Mouse (Mus musculus): Measurements from ENCODE around the gene Smyd3. TPM values are rescaled to one million over a fixed set of nuclear protein-coding genes. Genes with fewer than 3 reads are reported as not detected.

Gene Smyd3
- polyA plus RNA-seq, 1 experiment from 2014 or later, result 13.7 TPM

- Histone ChIP-seq H3K4me2 (no peak overlapping the region), H3K36me3 (ENCODE audit: poor library complexity, severe bottlenecking) (no peaks in the 10 kb centered on the region), H3K9ac (no peak overlapping the region), H3K27ac (no peak overlapping the region), H3K4me1 (no peaks in the 10 kb centered on the region), H3K4me3 (no peak overlapping the region), H3K27me3 (no peaks in the 10 kb centered on the region), H3K9me3 (replicated peaks) (no peaks in the 10 kb centered on the region)
- no peak for ATAC-seq
- WGBS, result 77% methylated on average over 13 of the region's 13 CpGs
Observed at GRCm38 (mm10) chr1:179510546-179511340, 7.1 kb downstream of the Smyd3 start.

GRCm38 (mm10) chr1:179506530-179507315, 11.1 kb downstream of the Smyd3 start:
- no peak overlapping the region for H3K27ac ChIP-seq
- no peak overlapping the region for H3K4me2 ChIP-seq
- no peaks in the 10 kb centered on the region for H3K9me3 ChIP-seq (replicated peaks)
- H3K9ac ChIP-seq, result no peak overlapping the region
- ATAC-seq, result no peak
- no peaks in the 10 kb centered on the region for H3K4me1 ChIP-seq
- 70% methylated on average over 9 of the region's 9 CpGs for WGBS
- H3K27me3 ChIP-seq, result no peaks in the 10 kb centered on the region
- no peak overlapping the region for H3K4me3 ChIP-seq
- no peaks in the 10 kb centered on the region for H3K36me3 ChIP-seq (ENCODE audit: poor library complexity, severe bottlenecking)

- Histone ChIP-seq H3K36me3 (ENCODE audit: poor library complexity, severe bottlenecking) (no peaks in the 10 kb centered on the region), H3K4me1 (no peaks in the 10 kb centered on the region), H3K9me3 (replicated peaks) (no peaks in the 10 kb centered on the region), H3K9ac (no peak overlapping the region), H3K4me2 (no peak overlapping the region), H3K27ac (no peak overlapping the region), H3K27me3 (no peaks in the 10 kb centered on the region), H3K4me3 (no peak overlapping the region)
- ATAC-seq, result no peak
- WGBS, result 24% methylated on average over 3 of the region's 3 CpGs
Observed at GRCm38 (mm10) chr1:179502565-179502964, 15.3 kb downstream of the Smyd3 start.

DNA sequence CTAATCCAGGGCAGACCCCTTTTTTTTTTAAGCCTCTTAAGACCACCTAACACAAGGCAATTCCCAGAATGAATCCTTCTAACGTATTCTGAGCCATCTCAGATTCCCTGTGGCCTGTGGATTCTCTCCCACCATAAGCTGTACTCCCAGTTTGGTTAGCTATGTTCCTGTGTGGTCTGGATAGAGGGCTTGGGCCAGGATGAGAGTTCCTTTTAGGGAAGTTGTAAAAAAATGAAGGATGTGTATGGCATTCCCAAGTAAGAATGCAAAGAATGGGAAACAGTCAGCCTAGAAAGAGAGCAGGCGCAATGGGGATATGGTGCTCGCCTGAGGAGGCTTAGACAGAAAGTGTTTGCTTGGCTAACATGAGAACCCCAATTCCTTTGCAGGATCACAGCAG, 18.6 kb downstream of the Smyd3 start:
- WGBS, result 85% methylated on average over 3 of the region's 3 CpGs
- H3K4me2 ChIP-seq, result no peak overlapping the region
- no peak overlapping the region for H3K4me3 ChIP-seq

GRCm38 (mm10) chr1:179492908-179493307, 24.9 kb downstream of the Smyd3 start:
- ATAC-seq, result no peak
- 87% methylated on average over 5 of the region's 5 CpGs for WGBS

More for the DNA sequence above, 18.6 kb downstream of the Smyd3 start:
- Histone ChIP-seq H3K27me3 (no peaks in the 10 kb centered on the region), H3K4me1 (no peaks in the 10 kb centered on the region), H3K9me3 (replicated peaks) (no peaks in the 10 kb centered on the region), H3K9ac (no peak overlapping the region), H3K36me3 (ENCODE audit: poor library complexity, severe bottlenecking) (no peaks in the 10 kb centered on the region), H3K27ac (no peak overlapping the region)
- no peak for ATAC-seq

DNA sequence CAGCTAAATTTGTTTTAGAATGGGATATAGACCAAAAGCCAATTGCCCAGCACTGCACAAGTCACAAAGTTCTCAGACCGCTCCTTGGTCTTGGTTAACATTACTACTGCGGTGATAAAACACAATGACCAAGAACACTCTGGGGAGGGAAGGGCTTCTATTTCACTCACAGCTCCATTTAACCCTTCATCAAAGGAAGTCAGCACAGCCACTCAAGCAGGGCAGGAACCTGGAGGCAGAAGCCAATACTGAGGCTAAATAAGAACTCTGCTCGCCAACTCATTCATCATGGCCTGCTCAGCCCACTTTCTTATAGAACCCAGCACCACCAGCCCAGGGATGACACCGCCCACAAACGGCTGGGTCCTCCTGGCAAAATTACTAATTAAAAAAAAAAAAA, 29.3 kb downstream of the Smyd3 start:
- no peaks in the 10 kb centered on the region for H3K27me3 ChIP-seq
- H3K4me1 ChIP-seq, result peaks cover 8% of the 10 kb centered on the region
- H3K27ac ChIP-seq, result no peak overlapping the region
- H3K4me3 ChIP-seq, result no peak overlapping the region
- H3K9me3 ChIP-seq (replicated peaks), result peaks cover 3% of the 10 kb centered on the region
- H3K4me2 ChIP-seq, result no peak overlapping the region
- no peak for ATAC-seq
- 94% methylated on average over 5 of the region's 5 CpGs for WGBS
- H3K36me3 ChIP-seq (ENCODE audit: poor library complexity, severe bottlenecking), result no peaks in the 10 kb centered on the region
- H3K9ac ChIP-seq, result no peak overlapping the region

More at GRCm38 (mm10) chr1:179492908-179493307, 24.9 kb downstream of the Smyd3 start:
- Histone ChIP-seq H3K4me3 (no peak overlapping the region), H3K4me2 (no peak overlapping the region), H3K27ac (no peak overlapping the region), H3K36me3 (ENCODE audit: poor library complexity, severe bottlenecking) (no peaks in the 10 kb centered on the region), H3K9ac (no peak overlapping the region), H3K27me3 (no peaks in the 10 kb centered on the region), H3K4me1 (no peaks in the 10 kb centered on the region), H3K9me3 (replicated peaks) (peaks cover 3% of the 10 kb centered on the region)

DNA sequence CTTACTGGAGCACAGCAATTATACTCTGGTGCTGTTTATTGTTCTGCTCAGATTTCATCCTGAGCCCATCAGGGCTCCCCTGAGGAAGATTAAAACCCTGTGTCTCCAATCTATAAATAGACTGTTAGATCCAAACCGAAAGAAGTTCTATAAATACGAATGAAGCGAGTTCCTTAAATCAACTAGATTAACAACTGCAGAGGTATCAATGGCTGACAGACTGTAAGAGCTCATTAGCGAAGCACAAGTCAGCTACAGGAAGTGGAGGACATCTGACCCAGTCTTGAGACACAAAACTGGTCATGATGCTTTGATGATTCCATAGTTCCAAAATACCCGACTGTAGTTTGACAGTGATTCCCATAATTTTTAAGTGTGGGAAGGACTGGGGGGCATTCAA, 29.9 kb downstream of the Smyd3 start:
- no peak overlapping the region for H3K4me3 ChIP-seq
- peaks cover 3% of the 10 kb centered on the region for H3K9me3 ChIP-seq (replicated peaks)
- no peaks in the 10 kb centered on the region for H3K36me3 ChIP-seq (ENCODE audit: poor library complexity, severe bottlenecking)
- H3K27ac ChIP-seq, result no peak overlapping the region
- WGBS, result 80% methylated on average over 5 of the region's 5 CpGs
- no peak for ATAC-seq
- peaks cover 8% of the 10 kb centered on the region for H3K4me1 ChIP-seq
- H3K9ac ChIP-seq, result no peak overlapping the region
- no peaks in the 10 kb centered on the region for H3K27me3 ChIP-seq
- no peak overlapping the region for H3K4me2 ChIP-seq

DNA sequence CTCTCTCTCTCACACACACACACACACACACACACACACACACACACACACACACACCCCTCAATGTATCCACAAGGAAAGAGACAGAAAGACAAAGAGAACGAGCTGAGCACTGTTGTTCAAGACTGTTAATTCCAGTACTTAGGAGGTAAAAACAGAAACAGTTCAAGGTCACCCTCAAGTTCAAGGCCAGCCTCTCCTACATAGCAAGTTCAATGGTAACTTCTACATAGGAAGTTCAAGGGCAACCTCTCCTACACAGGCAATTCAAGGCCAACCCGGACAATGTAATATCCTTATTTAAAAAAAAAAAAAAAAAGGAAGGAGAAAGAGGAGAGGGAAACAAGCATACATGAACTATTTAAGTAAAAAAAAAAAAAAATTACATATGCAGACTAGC, 30.6 kb downstream of the Smyd3 start:
- no peaks in the 10 kb centered on the region for H3K36me3 ChIP-seq (ENCODE audit: poor library complexity, severe bottlenecking)
- ATAC-seq, result no peak
- 86% methylated on average over 2 of the region's 2 CpGs for WGBS

DNA sequence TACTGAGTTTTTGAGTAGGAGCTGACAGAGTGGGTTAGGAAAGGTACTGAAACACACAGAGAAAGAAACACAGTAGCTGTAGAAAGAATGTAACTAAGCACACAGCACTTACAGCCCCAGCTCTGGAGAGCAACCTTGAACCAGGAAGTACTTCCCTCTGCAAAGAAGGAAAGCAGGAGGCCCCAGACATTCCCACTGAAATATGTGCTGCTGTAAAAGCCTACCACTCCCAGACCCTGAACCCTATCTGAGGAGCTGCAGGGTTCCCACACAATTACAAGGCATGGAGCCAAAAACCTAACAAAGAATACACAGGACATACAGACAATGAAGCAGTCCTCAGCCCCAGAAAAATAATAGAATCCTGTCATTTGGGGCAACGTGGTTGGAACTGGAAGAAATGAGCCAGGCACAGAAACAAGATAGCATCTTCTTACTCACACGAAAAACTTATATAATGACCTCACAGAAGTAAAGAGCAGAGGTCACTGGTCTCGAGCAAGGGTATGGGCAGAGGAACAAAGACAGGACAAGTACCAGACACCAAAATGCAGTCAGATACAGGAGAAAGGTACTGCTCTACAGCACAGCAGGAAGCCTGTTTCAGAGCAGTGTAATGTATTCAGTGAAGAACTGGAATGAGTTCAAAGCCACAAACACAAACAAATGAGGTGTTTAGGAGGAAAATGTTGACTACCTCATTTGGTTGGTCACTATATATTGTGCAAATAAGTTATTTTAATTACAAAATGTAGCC, 31.9 kb downstream of the Smyd3 start:
- peaks cover 3% of the 10 kb centered on the region for H3K9me3 ChIP-seq (replicated peaks)
- ATAC-seq, result no peak
- no peak overlapping the region for H3K27ac ChIP-seq
- no peak overlapping the region for H3K4me3 ChIP-seq
- WGBS, result 24% methylated on average over 3 of the region's 3 CpGs
- no peak overlapping the region for H3K9ac ChIP-seq
- H3K4me2 ChIP-seq, result no peak overlapping the region
- no peaks in the 10 kb centered on the region for H3K27me3 ChIP-seq
- no peaks in the 10 kb centered on the region for H3K36me3 ChIP-seq (ENCODE audit: poor library complexity, severe bottlenecking)
- peaks cover 8% of the 10 kb centered on the region for H3K4me1 ChIP-seq

More for the DNA sequence above, 30.6 kb downstream of the Smyd3 start:
- no peak overlapping the region for H3K4me2 ChIP-seq
- H3K4me3 ChIP-seq, result no peak overlapping the region
- H3K9ac ChIP-seq, result no peak overlapping the region
- H3K27me3 ChIP-seq, result no peaks in the 10 kb centered on the region
- H3K9me3 ChIP-seq (replicated peaks), result peaks cover 3% of the 10 kb centered on the region
- H3K27ac ChIP-seq, result no peak overlapping the region
- peaks cover 8% of the 10 kb centered on the region for H3K4me1 ChIP-seq

DNA sequence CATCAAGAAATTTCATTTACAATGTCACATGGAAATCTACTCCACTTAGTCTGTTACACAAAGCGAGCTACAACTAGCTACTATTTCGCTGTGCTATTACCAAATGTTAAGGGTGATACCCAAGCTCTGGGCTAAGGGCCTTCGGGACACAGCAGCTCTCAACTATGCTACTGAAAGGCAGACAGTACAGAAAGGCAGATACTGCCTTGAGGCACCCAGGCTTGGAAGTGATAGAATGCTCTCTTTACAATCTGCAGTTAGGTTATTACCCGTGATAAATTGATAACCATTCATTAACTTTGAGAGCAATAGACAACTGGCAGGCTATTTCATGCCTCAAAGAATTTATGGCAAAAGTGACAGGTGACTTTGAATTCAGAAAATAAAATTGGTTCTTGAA, 37.0 kb downstream of the Smyd3 start:
- H3K4me2 ChIP-seq, result no peak overlapping the region
- ATAC-seq, result no peak
- H3K27ac ChIP-seq, result no peak overlapping the region
- H3K4me1 ChIP-seq, result peaks cover 4% of the 10 kb centered on the region
- no peak overlapping the region for H3K4me3 ChIP-seq
- H3K27me3 ChIP-seq, result no peaks in the 10 kb centered on the region
- H3K9ac ChIP-seq, result no peak overlapping the region
- H3K9me3 ChIP-seq (replicated peaks), result no peaks in the 10 kb centered on the region
- H3K36me3 ChIP-seq (ENCODE audit: poor library complexity, severe bottlenecking), result no peaks in the 10 kb centered on the region
- 85% methylated on average over 4 of the region's 4 CpGs for WGBS

- 53% methylated on average over 5 of the region's 5 CpGs for WGBS
- Histone ChIP-seq H3K9me3 (replicated peaks) (peaks cover 8% of the 10 kb centered on the region; the same call in 1 of the 2 replicates), H3K36me3 (ENCODE audit: poor library complexity, severe bottlenecking) (0 out of 2 replicates have a peak, but pooled peaks cover 8% of the 10 kb centered on the region), H3K4me1 (no peaks in the 10 kb centered on the region), H3K4me3 (no peak overlapping the region), H3K27me3 (no peaks in the 10 kb centered on the region), H3K27ac (no peak overlapping the region), H3K4me2 (no peak overlapping the region), H3K9ac (no peak overlapping the region)
- ATAC-seq, result peak; percentile 86
Observed at GRCm38 (mm10) chr1:179477157-179477902, 40.5 kb downstream of the Smyd3 start.

All from forebrain, embryonic 13.5 days (tissue).